8 mouse cellular contexts compared by ENCODE assay signal in the genomic region with DNA sequence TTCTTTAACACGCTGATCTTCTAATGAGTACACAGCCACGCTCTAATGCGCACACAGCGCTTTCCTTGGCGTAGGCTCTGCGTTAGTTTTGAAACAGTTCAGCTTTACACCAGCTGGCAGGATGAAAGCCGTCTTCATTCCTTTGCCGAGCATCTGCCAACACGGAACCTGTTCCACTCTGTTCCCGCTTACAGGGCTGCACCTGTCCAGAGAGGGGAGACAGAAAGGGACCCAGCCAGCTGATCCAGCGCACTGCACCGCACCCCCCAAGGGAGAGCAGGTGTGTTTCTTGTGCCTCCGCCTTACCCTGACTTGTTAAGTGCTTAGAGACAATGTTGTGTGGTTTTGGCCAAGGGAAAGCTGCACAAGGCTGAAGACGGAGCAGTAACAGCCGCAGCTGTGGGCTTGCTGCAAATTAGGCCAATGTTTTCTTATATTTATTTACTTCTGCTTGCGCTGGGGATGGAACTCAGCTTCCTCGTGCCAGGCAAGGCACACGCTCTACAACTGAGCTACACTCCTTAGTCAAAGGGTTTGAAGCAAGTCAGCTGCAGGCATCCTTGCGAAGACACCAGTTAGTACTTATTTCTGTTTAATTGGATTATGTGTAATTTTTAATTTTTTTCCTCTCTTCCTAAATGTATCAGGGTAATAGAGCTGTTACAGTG. TPM values are rescaled to one million over a fixed set of nuclear protein-coding genes. Genes with fewer than 3 reads are reported as not detected.
A peak's percentile ranks its signal among the peaks of the same experiment; 100 is the strongest.
DNase-seq lines count a peak whose midpoint lies in the region; ATAC-seq lines count a peak whose summit lies in the region.

No protein-coding gene starts in this region.

- H3K4me1 ChIP-seq in midbrain, embryonic 16.5 days (ENCODE audit: control insufficient read depth, insufficient read depth, low read length): 0 out of 2 replicates have a peak, but pooled peaks cover 3% of the 10 kb centered on the region

- H3K36me3 ChIP-seq in midbrain, embryonic 16.5 days (ENCODE audit: control insufficient read depth, insufficient read depth, low read length): no peaks in the 10 kb centered on the region

- H3K27ac ChIP-seq in midbrain, embryonic 16.5 days (ENCODE audit: low read length): no peak overlapping the region

- peak overlapping the region; percentile 28; the same call in 1 of the 2 replicates for H3K4me2 ChIP-seq in midbrain, embryonic 16.5 days (ENCODE audit: low read length)

- WGBS in midbrain, embryonic 16.5 days: 70% methylated on average over 19 of the region's 19 CpGs

- no peak overlapping the region for H3K9ac ChIP-seq in midbrain, embryonic 16.5 days (ENCODE audit: low read depth, low read length)

- no peaks in the 10 kb centered on the region for H3K9me3 ChIP-seq in midbrain, embryonic 16.5 days (replicated peaks; ENCODE audit: control insufficient read depth, low read length, poor library complexity, severe bottlenecking)

- no peaks in the 10 kb centered on the region for H3K27me3 ChIP-seq in midbrain, embryonic 16.5 days (ENCODE audit: control insufficient read depth, insufficient read depth, low read depth, low read length)

- ATAC-seq in midbrain, embryonic 16.5 days: 0 out of 2 replicates have a peak, but pooled peaks have one; percentile 28

- DNase-seq in cerebellum, adult 11-12 months: peak; percentile 3
- no peak for DNase-seq in cerebellum, adult 9-11 months
- peak; percentile 63 for DNase-seq in testis, postnatal 14 days (ENCODE audit: low spot score)
- DNase-seq in testis, postnatal 10 days (ENCODE audit: low spot score): no peak
- DNase-seq in layer of hippocampus, adult 18-20 months (ENCODE audit: low spot score in 2 of 2): peak; percentile 18 to 63
- no peak for DNase-seq in ovary, postnatal 14 days (ENCODE audit: low spot score)
- no peak for DNase-seq in cerebellum, postnatal 36 days

- H3K4me3 ChIP-seq in midbrain, embryonic 16.5 days (ENCODE audit: low read depth, low read length): no peak overlapping the region

RNA-seq across cellular contexts. Expression of gene Ccdc6, which starts 36.8 kb away (rescaled TPM):
- 10 to 100 TPM; 72.0 to 73.6 TPM for total RNA-seq in layer of hippocampus, adult 18-20 months (2021)
- 22.1 and 26.1 TPM in 2 replicates for polyA plus RNA-seq in midbrain, embryonic 16.5 days (2015; fragmentation: Nextera tagmentation; extraction: Ambion mirVana)

Comparison
In these comparisons a context has a peak if more than half of its experiments do, and no peak if none do; other contexts are left out.
1. DNase-seq: peak in cerebellum, adult 11-12 months (single experiment), testis, postnatal 14 days (single experiment) and layer of hippocampus, adult 18-20 months (2 of 2); none in cerebellum, adult 9-11 months (single experiment), testis, postnatal 10 days (single experiment), ovary, postnatal 14 days (single experiment) and cerebellum, postnatal 36 days (0 of 2).